In the genomic region with DNA sequence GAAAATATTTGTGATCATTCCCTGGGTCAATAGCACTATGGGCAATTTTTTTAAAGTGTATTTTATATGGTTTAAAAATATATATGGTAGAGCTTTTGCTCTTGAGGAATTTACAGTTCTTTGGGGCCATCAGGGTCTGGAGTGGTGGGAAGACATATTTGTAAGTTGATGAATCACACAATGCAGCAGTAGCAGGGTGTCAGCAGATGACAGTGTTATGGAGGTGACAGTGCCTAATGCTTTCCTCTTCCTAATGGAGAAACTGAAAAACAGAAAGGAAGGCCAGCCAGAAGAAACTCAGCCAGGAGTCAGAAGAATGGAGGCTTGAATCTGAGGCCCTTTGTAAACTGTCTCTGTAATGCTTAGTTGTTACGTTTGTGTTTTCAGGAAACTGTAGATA, we compare ENCODE assay signal across 19 mouse cellular contexts.
DNase-seq lines count a peak whose midpoint lies in the region; ATAC-seq and TF ChIP-seq lines count a peak whose summit lies in the region.
"Had no signal": no experiment of that assay in that cellular context is flagged by ENCODE, and none has a peak within 500 bp of the region (broad histone marks: within the 10 kb centered on the region; RNA-seq: fewer than 3 reads in every experiment).

No protein-coding gene starts in this region.

- 72% methylated on average over 1 of the region's 1 CpGs for WGBS in hindbrain, postnatal 0 days
- WGBS in hindbrain, embryonic 10.5 days = 81% methylated on average over 1 of the region's 1 CpGs
- 45% methylated on average over 1 of the region's 1 CpGs for WGBS in lung, embryonic 15.5 days
- 83% methylated on average over 1 of the region's 1 CpGs for WGBS in midbrain, embryonic 11.5 days
- WGBS in midbrain, embryonic 14.5 days = 84% methylated on average over 1 of the region's 1 CpGs

- no peak overlapping the region for H3K4me2 ChIP-seq in hindbrain, postnatal 0 days (ENCODE audit: low read depth, low read length)
- H3K4me2 ChIP-seq in lung, embryonic 15.5 days = no peak overlapping the region
- no peak overlapping the region for H3K4me2 ChIP-seq in midbrain, embryonic 11.5 days
- no peak overlapping the region for H3K4me2 ChIP-seq in midbrain, embryonic 14.5 days (ENCODE audit: low read length)
- H3K4me2 ChIP-seq: forebrain, embryonic 13.5 days; heart, embryonic 12.5 days; heart, embryonic 15.5 days; hindbrain, embryonic 14.5 days had no signal

- no peaks in the 10 kb centered on the region for H3K27me3 ChIP-seq in hindbrain, postnatal 0 days (ENCODE audit: insufficient read depth, low read length)
- no peaks in the 10 kb centered on the region for H3K27me3 ChIP-seq in hindbrain, embryonic 10.5 days (ENCODE audit: insufficient read depth, poor library complexity, severe bottlenecking)
- no peaks in the 10 kb centered on the region for H3K27me3 ChIP-seq in lung, embryonic 15.5 days
- no peaks in the 10 kb centered on the region for H3K27me3 ChIP-seq in midbrain, embryonic 11.5 days (ENCODE audit: control insufficient read depth, insufficient read depth, low read length)
- no peaks in the 10 kb centered on the region for H3K27me3 ChIP-seq in midbrain, embryonic 14.5 days (ENCODE audit: control insufficient read depth, insufficient read depth, low read length)
- H3K27me3 ChIP-seq: forebrain, embryonic 13.5 days; heart, embryonic 12.5 days; heart, embryonic 15.5 days had no signal

- 0 out of 2 replicates have a peak overlapping the region, but pooled peaks have one; percentile 4 for H3K27ac ChIP-seq in hindbrain, postnatal 0 days
- no peak overlapping the region for H3K27ac ChIP-seq in hindbrain, embryonic 10.5 days
- H3K27ac ChIP-seq in lung, embryonic 15.5 days = 0 out of 2 replicates have a peak overlapping the region, but pooled peaks have one; percentile 19
- H3K27ac ChIP-seq in midbrain, embryonic 11.5 days (ENCODE audit: low read depth, low read length) = no peak overlapping the region
- no peak overlapping the region for H3K27ac ChIP-seq in midbrain, embryonic 14.5 days (replicated peaks; ENCODE audit: low read depth, low read length)
- H3K27ac ChIP-seq: forebrain, embryonic 10.5 days; forebrain, embryonic 13.5 days; heart, embryonic 15.5 days; hindbrain, embryonic 14.5 days had no signal

- H3K4me3 ChIP-seq in hindbrain, postnatal 0 days (ENCODE audit: low read length) = no peak overlapping the region
- no peak overlapping the region for H3K4me3 ChIP-seq in hindbrain, embryonic 10.5 days
- no peak overlapping the region for H3K4me3 ChIP-seq in lung, embryonic 15.5 days
- H3K4me3 ChIP-seq in midbrain, embryonic 11.5 days (ENCODE audit: low read depth, low read length) = no peak overlapping the region
- H3K4me3 ChIP-seq in midbrain, embryonic 14.5 days (replicated peaks; ENCODE audit: low read depth, low read length) = no peak overlapping the region
- H3K4me3 ChIP-seq: forebrain, embryonic 10.5 days; forebrain, embryonic 13.5 days; heart, embryonic 12.5 days; heart, embryonic 15.5 days had no signal

- H3K9ac ChIP-seq in hindbrain, postnatal 0 days (replicated peaks; ENCODE audit: low read length) = no peak overlapping the region
- H3K9ac ChIP-seq in lung, embryonic 15.5 days = no peak overlapping the region
- H3K9ac ChIP-seq in midbrain, embryonic 11.5 days (ENCODE audit: low read length) = no peak overlapping the region
- no peak overlapping the region for H3K9ac ChIP-seq in midbrain, embryonic 14.5 days (replicated peaks; ENCODE audit: low read length)
- H3K9ac ChIP-seq: forebrain, embryonic 13.5 days; heart, embryonic 12.5 days; heart, embryonic 15.5 days; hindbrain, embryonic 14.5 days had no signal

- no peaks in the 10 kb centered on the region for H3K4me1 ChIP-seq in hindbrain, postnatal 0 days (ENCODE audit: insufficient read depth, low read length)
- peaks cover 6% of the 10 kb centered on the region for H3K4me1 ChIP-seq in hindbrain, embryonic 10.5 days (replicated peaks)
- peaks cover 20% of the 10 kb centered on the region for H3K4me1 ChIP-seq in lung, embryonic 15.5 days
- no peaks in the 10 kb centered on the region for H3K4me1 ChIP-seq in midbrain, embryonic 11.5 days (ENCODE audit: control insufficient read depth, insufficient read depth, low read length)
- no peaks in the 10 kb centered on the region for H3K4me1 ChIP-seq in midbrain, embryonic 14.5 days (ENCODE audit: control insufficient read depth, insufficient read depth, low read length)
- H3K4me1 ChIP-seq: forebrain, embryonic 13.5 days had no signal

- ATAC-seq in hindbrain, postnatal 0 days = no peak
- no peak for ATAC-seq in lung, embryonic 15.5 days (ENCODE audit: borderline replicate concordance, extremely low read depth, low FRiP score, low TSS enrichment)
- no peak for ATAC-seq in midbrain, embryonic 11.5 days (ENCODE audit: low FRiP score)
- no peak for ATAC-seq in midbrain, embryonic 14.5 days (ENCODE audit: low FRiP score, low TSS enrichment)
- ATAC-seq: CD4-positive, CD25-positive, alpha-beta regulatory T cell, adult 4 months; forebrain, embryonic 13.5 days; forebrain, embryonic 16.5 days had no signal

- H3K9me3 ChIP-seq in hindbrain, postnatal 0 days (ENCODE audit: low read length) = no peaks in the 10 kb centered on the region
- H3K9me3 ChIP-seq in hindbrain, embryonic 10.5 days = no peaks in the 10 kb centered on the region
- H3K9me3 ChIP-seq in lung, embryonic 15.5 days = no peaks in the 10 kb centered on the region
- no peaks in the 10 kb centered on the region for H3K9me3 ChIP-seq in midbrain, embryonic 11.5 days (ENCODE audit: control insufficient read depth, low read length)
- H3K9me3 ChIP-seq in midbrain, embryonic 14.5 days (ENCODE audit: control insufficient read depth, low read length) = no peaks in the 10 kb centered on the region
- H3K9me3 ChIP-seq: forebrain, embryonic 10.5 days; forebrain, embryonic 13.5 days; heart, embryonic 12.5 days; heart, embryonic 15.5 days had no signal

- H3K36me3 ChIP-seq in hindbrain, postnatal 0 days (ENCODE audit: insufficient read depth, low read length) = no peaks in the 10 kb centered on the region
- H3K36me3 ChIP-seq in hindbrain, embryonic 10.5 days = no peaks in the 10 kb centered on the region
- no peaks in the 10 kb centered on the region for H3K36me3 ChIP-seq in lung, embryonic 15.5 days
- H3K36me3 ChIP-seq in midbrain, embryonic 11.5 days (ENCODE audit: control insufficient read depth, insufficient read depth, low read length) = no peaks in the 10 kb centered on the region
- H3K36me3 ChIP-seq in midbrain, embryonic 14.5 days (ENCODE audit: control insufficient read depth, insufficient read depth, low read length) = no peaks in the 10 kb centered on the region
- H3K36me3 ChIP-seq: forebrain, embryonic 10.5 days; heart, embryonic 12.5 days; heart, embryonic 15.5 days had no signal

- no peak for DNase-seq in hindbrain, postnatal 0 days (ENCODE audit: low spot score)
- no peak for DNase-seq in hindbrain, embryonic 10.5 days (ENCODE audit: low spot score)
- DNase-seq in lung, postnatal 36 days = no peak
- peak; percentile 35 for DNase-seq in midbrain, embryonic 11.5 days (ENCODE audit: low spot score, missing footprints)
- DNase-seq in midbrain, embryonic 14.5 days = no peak
- DNase-seq: adrenal gland, adult 2 months; adrenal gland, postnatal 14 days; gastrocnemius, postnatal 10 days; gastrocnemius, postnatal 36 days; heart, postnatal 10 days; heart, postnatal 36 days had no signal

- no peak for TF ChIP-seq CTCF in hindbrain, postnatal 0 days (IDR thresholded peaks at IDR 0.05; ENCODE audit: low read depth)

Comparison
In these comparisons a context has a peak if more than half of its experiments do, and no peak if none do; other contexts are left out.
1. H3K27ac ChIP-seq: peak in hindbrain, postnatal 0 days (single experiment) and lung, embryonic 15.5 days (single experiment); none in hindbrain, embryonic 10.5 days (single experiment), midbrain, embryonic 11.5 days (single experiment) and midbrain, embryonic 14.5 days (single experiment).